Mouse (Mus musculus): ENCODE measurements around the gene Calr. TPM values are rescaled to one million over a fixed set of nuclear protein-coding genes. Genes with fewer than 3 reads are reported as not detected.
A peak's percentile ranks its signal among the peaks of the same experiment; 100 is the strongest.

Calr gene
- total and polyA plus RNA-seq, 2 experiments from 2014 or later, result 405 to 505 TPM

- Histone ChIP-seq H3K4me1 (ENCODE audit: insufficient read depth) (peaks cover 14% of the 10 kb centered on the region), H3K4me3 (ENCODE audit: low read depth, low read length) (peak overlapping the region; percentile 33), H3K4me2 (ENCODE audit: low read depth) (peak overlapping the region; percentile 51), H3K9me3 (ENCODE audit: low read length) (no peaks in the 10 kb centered on the region), H3K9ac (peak overlapping the region; percentile 47), H3K27ac (ENCODE audit: low read depth, low read length) (peak overlapping the region; percentile 79), H3K27me3 (ENCODE audit: insufficient read depth, low read length) (no peaks in the 10 kb centered on the region), H3K36me3 (ENCODE audit: insufficient read depth) (no peaks in the 10 kb centered on the region)
- WGBS, result 12% methylated on average over 10 of the region's 10 CpGs
- TF ChIP-seq CTCF (IDR thresholded peaks at IDR 0.05; ENCODE audit: low read depth), result no peak
- ATAC-seq (no peak), DNase-seq (no peak)
These were observed 35.4 kb downstream of the Calr start for GRCm38 (mm10) chr8:84811303-84811702.

- Histone ChIP-seq H3K4me2 (ENCODE audit: low read depth) (peak overlapping the region; percentile 51), H3K9ac (peak overlapping the region; percentile 47), H3K4me3 (ENCODE audit: low read depth, low read length) (peak overlapping the region; percentile 33), H3K9me3 (ENCODE audit: low read length) (no peaks in the 10 kb centered on the region), H3K36me3 (ENCODE audit: insufficient read depth) (no peaks in the 10 kb centered on the region), H3K27ac (ENCODE audit: low read depth, low read length) (peak overlapping the region; percentile 79), H3K4me1 (ENCODE audit: insufficient read depth) (peaks cover 14% of the 10 kb centered on the region), H3K27me3 (ENCODE audit: insufficient read depth, low read length) (no peaks in the 10 kb centered on the region)
- under 1% methylated on average over 32 of the region's 32 CpGs for WGBS
- DNase-seq (peak; percentile 96), ATAC-seq (peak; percentile 79)
- peak; percentile 85 for TF ChIP-seq CTCF (IDR thresholded peaks at IDR 0.05; ENCODE audit: low read depth)
These were observed 35.8 kb downstream of the Calr start for GRCm38 (mm10) chr8:84810896-84811295.

GRCm38 (mm10) chr8:84809941-84810280 is 36.8 kb downstream of the Calr start:
- ATAC-seq (no peak), DNase-seq (no peak)
- no peaks in the 10 kb centered on the region for H3K9me3 ChIP-seq (ENCODE audit: low read length)
- H3K9ac ChIP-seq, result no peak overlapping the region
- H3K27me3 ChIP-seq (ENCODE audit: insufficient read depth, low read length), result no peaks in the 10 kb centered on the region
- H3K36me3 ChIP-seq (ENCODE audit: insufficient read depth), result no peaks in the 10 kb centered on the region
- H3K4me1 ChIP-seq (ENCODE audit: insufficient read depth), result peaks cover 9% of the 10 kb centered on the region
- no peak for TF ChIP-seq CTCF (IDR thresholded peaks at IDR 0.05; ENCODE audit: low read depth)
- 65% methylated on average over 5 of the region's 5 CpGs for WGBS
- H3K4me2 ChIP-seq (ENCODE audit: low read depth), result no peak overlapping the region
- no peak overlapping the region for H3K27ac ChIP-seq (ENCODE audit: low read depth, low read length)
- no peak overlapping the region for H3K4me3 ChIP-seq (ENCODE audit: low read depth, low read length)

GRCm38 (mm10) chr8:84809109-84809940 is 37.4 kb downstream of the Calr start:
- no peak for ATAC-seq
- Histone ChIP-seq H3K4me2 (ENCODE audit: low read depth) (no peak overlapping the region), H3K9ac (no peak overlapping the region), H3K27me3 (ENCODE audit: insufficient read depth, low read length) (no peaks in the 10 kb centered on the region), H3K4me1 (ENCODE audit: insufficient read depth) (peaks cover 5% of the 10 kb centered on the region), H3K4me3 (ENCODE audit: low read depth, low read length) (no peak overlapping the region), H3K9me3 (ENCODE audit: low read length) (no peaks in the 10 kb centered on the region), H3K27ac (ENCODE audit: low read depth, low read length) (no peak overlapping the region), H3K36me3 (ENCODE audit: insufficient read depth) (no peaks in the 10 kb centered on the region)
- no peak for TF ChIP-seq CTCF (IDR thresholded peaks at IDR 0.05; ENCODE audit: low read depth)
- WGBS, result 41% methylated on average over 12 of the region's 12 CpGs
- DNase-seq, result no peak

- Histone ChIP-seq H3K27ac (ENCODE audit: low read depth, low read length) (no peak overlapping the region), H3K4me2 (ENCODE audit: low read depth) (no peak overlapping the region), H3K4me3 (ENCODE audit: low read depth, low read length) (no peak overlapping the region), H3K9me3 (ENCODE audit: low read length) (no peaks in the 10 kb centered on the region), H3K4me1 (ENCODE audit: insufficient read depth) (no peaks in the 10 kb centered on the region), H3K27me3 (ENCODE audit: insufficient read depth, low read length) (no peaks in the 10 kb centered on the region), H3K36me3 (ENCODE audit: insufficient read depth) (no peaks in the 10 kb centered on the region), H3K9ac (no peak overlapping the region)
- TF ChIP-seq CTCF (IDR thresholded peaks at IDR 0.05; ENCODE audit: low read depth), result 0 out of 2 replicates have a peak, but pooled peaks have one; percentile 17
- DNase-seq, result no peak
- 93% methylated on average over 5 of the region's 5 CpGs for WGBS
- no peak for ATAC-seq
These were observed 40.7 kb downstream of the Calr start for GRCm38 (mm10) chr8:84806031-84806430.

GRCm38 (mm10) chr8:84799999-84800831 is 46.5 kb downstream of the Calr start, which contains the start of gene Nfix:
TSS of gene Nfix (minus strand) at chr8:84800344.
- ATAC-seq, result peak; percentile 32

More at GRCm38 (mm10) chr8:84799999-84800831, 46.5 kb downstream of the Calr start, which contains the start of gene Nfix:
- WGBS, result under 1% methylated on average over 36 of the region's 125 CpGs
- H3K27me3 ChIP-seq (ENCODE audit: insufficient read depth, low read length), result no peaks in the 10 kb centered on the region
- no peaks in the 10 kb centered on the region for H3K36me3 ChIP-seq (ENCODE audit: insufficient read depth)
- H3K4me3 ChIP-seq (ENCODE audit: low read depth, low read length), result peak within 1 kb of the TSS; percentile 90
- peak within 1 kb of the TSS; percentile 80 for H3K4me2 ChIP-seq (ENCODE audit: low read depth)
- no peak for TF ChIP-seq CTCF (IDR thresholded peaks at IDR 0.05; ENCODE audit: low read depth)
- peak; percentile 69 for DNase-seq
- peak within 1 kb of the TSS; percentile 93 for H3K27ac ChIP-seq (ENCODE audit: low read depth, low read length)
- peaks cover 24% of the 10 kb centered on the region for H3K4me1 ChIP-seq (ENCODE audit: insufficient read depth)
- H3K9me3 ChIP-seq (ENCODE audit: low read length), result no peaks in the 10 kb centered on the region
- peak within 1 kb of the TSS; percentile 88 for H3K9ac ChIP-seq
